Mouse (Mus musculus) heart, adult 2 months (tissue): ENCODE data around the gene Anks1b. TPM values are rescaled to one million over a fixed set of nuclear protein-coding genes. Genes with fewer than 3 reads are reported as not detected.
A peak's percentile ranks its signal among the peaks of the same experiment; 100 is the strongest.

Source experiments
- DNase-seq, 2 experiments: peaks; one replicate each; pipeline ENCODE4 v3.0.0; 2021
- H3K27ac ChIP-seq: fragments of 200-600 bp; 2 replicates; pipeline ENCODE4 v1.8.1; 2022
- H3K27me3 ChIP-seq: fragments of 200-500 bp; 2 replicates; pipeline ENCODE4 v1.6.1; 2012; ENCODE audit warnings: mild to moderate bottlenecking, low read length, inconsistent platforms, mixed read lengths; ENCODE audit not compliant: control insufficient read depth, insufficient read depth
- H3K36me3 ChIP-seq: fragments of 200-500 bp; 2 replicates; pipeline ENCODE4 v1.6.1; 2012; ENCODE audit warnings: low read length, inconsistent platforms; ENCODE audit not compliant: control insufficient read depth, insufficient read depth
- H3K4me1 ChIP-seq: fragments of 200-500 bp; 2 replicates; pipeline ENCODE4 v1.6.1; 2011; ENCODE audit warnings: low read length; ENCODE audit not compliant: control insufficient read depth, insufficient read depth
- H3K4me3 ChIP-seq: fragments of 200-600 bp; 2 replicates; pipeline ENCODE4 v1.8.1; 2022
- H3K79me2 ChIP-seq: fragments of 200-500 bp; replicated peaks from 2 replicates; pipeline ENCODE4 v1.6.1; 2012; ENCODE audit warnings: mild to moderate bottlenecking, inconsistent platforms, low read length, moderate library complexity, mixed read lengths; ENCODE audit not compliant: control insufficient read depth, insufficient read depth
- H3K9ac ChIP-seq: fragments of 200-500 bp; 2 replicates; pipeline ENCODE4 v1.6.1; 2012; ENCODE audit warnings: low read depth, mild to moderate bottlenecking, control low read depth, inconsistent platforms, low read length, mixed read lengths
- CTCF ChIP-seq: fragments of 200-600 bp; IDR thresholded peaks from 2 replicates; pipeline ENCODE4 v1.8.1; 2022; ENCODE audit warnings: antibody characterized with exemption, mild to moderate bottlenecking, moderate library complexity
- EP300 ChIP-seq: fragments of 200-500 bp; IDR thresholded peaks from 2 replicates; pipeline ENCODE4 v1.6.1; 2011; ENCODE audit warnings: low read depth, low read length, control low read depth; ENCODE audit not compliant: insufficient read depth
- POLR2A ChIP-seq: fragments of 200-500 bp; IDR thresholded peaks from 2 replicates; pipeline ENCODE4 v1.6.1; 2011; ENCODE audit warnings: mild to moderate bottlenecking, low read depth, low read length, control low read depth; ENCODE audit not compliant: insufficient read depth
- WGBS: fragments of 180-500 bp; shearing (Covaris S2); methylation state at CpG from one replicate; pipeline ENCODE4 v1.1.7; 2018; 5-methylcytosine and 5-hydroxymethylcytosine counted together
- intact Hi-C: fragments of 180-260 bp; cut with DNase I; formaldehyde crosslinking; loops from one replicate; pipeline ENCODE4 v1.15.1; 2025
- long read RNA-seq: library from polyadenylated mRNA; stranded (forward); transcript quantifications from one replicate; pipeline ENCODE4 v2.0.0, GENCODE M21; 2021
- polyA plus RNA-seq: library from polyadenylated mRNA; depleted of rRNA; stranded (reverse); fragments of >200 nt; gene quantifications from 2 replicates; pipeline ENCODE4 v1.2.3, GENCODE M21; 2012; rRNA removed
- total RNA-seq, 2 experiments: library from RNA; stranded (reverse); gene quantifications; 2 replicates each; pipeline ENCODE4 v1.2.3; 2021

Anks1b gene
- total RNA-seq, result under 1 TPM; 0.16 to 0.52 TPM
- 0.12 and 0.80 TPM in 2 replicates for polyA plus RNA-seq
- long read RNA-seq, partial matches to known transcripts, result 0 of 32 reads
- long read RNA-seq, other reads (novel, unspliced or antisense), result 32 of 32 reads

DNA sequence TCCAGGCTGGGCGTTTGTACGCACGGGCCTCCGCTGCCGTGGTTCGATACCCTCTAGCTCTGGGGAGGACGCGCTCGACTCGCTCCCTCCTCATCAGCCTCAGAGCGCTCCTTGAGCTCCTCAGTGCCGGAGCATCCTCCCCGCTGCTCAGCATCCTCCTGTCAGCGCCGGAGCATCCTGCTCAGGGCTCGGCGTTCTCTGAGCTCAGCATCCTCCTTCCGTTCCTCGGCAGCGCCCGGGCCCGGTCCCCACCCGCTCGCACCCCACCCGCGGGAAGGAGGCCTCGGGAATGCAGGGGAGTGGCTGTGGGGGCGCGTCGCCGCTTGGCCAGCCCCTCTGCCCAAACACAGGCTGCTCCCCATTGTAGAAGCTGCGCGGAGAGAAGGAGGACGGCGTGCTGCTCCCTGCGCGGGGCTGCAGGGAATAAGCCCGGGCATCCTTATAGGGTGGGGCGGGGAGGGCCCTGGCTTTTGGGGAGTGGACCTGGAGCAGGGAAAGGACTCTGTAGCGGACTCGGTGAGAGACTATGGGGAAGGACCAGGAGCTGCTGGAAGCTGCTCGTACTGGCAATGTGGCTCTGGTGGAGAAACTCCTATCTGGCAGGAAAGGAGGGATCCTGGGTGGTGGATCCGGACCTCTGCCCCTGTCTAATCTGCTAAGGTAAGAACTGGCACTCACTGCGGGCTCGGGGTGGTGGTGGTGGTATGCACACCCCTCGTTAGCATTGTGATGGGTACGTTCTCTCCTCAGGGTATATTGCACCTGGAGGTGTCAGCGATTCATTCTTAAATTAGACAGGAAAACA is at the start of gene Anks1b:
Gene Anks1b (plus strand): TSS at position 364 of the 805 bp plus-strand sequence.
- TF ChIP-seq POLR2A (no peak), EP300 (no peak), CTCF (no peak)
- no peaks in the 10 kb centered on the region for H3K36me3 ChIP-seq
- H3K27ac ChIP-seq, result no peak within 1 kb of the TSS
- H3K9ac ChIP-seq, result 0 out of 2 replicates have a peak within 1 kb of the TSS, but pooled peaks have one; percentile 9
- H3K79me2 ChIP-seq, result no peaks in the 10 kb centered on the region
- H3K4me3 ChIP-seq, result peak within 1 kb of the TSS; percentile 36
- H3K27me3 ChIP-seq, result 0 out of 2 replicates have a peak, but pooled peaks cover 3% of the 10 kb centered on the region
- WGBS, result 1% methylated on average over 47 of the region's 48 CpGs
- H3K4me1 ChIP-seq, result no peaks in the 10 kb centered on the region; the same call in 1 of the 2 replicates
- intact Hi-C loops, result no loop called here
- peak; percentile 14 to 31 for DNase-seq

DNA sequence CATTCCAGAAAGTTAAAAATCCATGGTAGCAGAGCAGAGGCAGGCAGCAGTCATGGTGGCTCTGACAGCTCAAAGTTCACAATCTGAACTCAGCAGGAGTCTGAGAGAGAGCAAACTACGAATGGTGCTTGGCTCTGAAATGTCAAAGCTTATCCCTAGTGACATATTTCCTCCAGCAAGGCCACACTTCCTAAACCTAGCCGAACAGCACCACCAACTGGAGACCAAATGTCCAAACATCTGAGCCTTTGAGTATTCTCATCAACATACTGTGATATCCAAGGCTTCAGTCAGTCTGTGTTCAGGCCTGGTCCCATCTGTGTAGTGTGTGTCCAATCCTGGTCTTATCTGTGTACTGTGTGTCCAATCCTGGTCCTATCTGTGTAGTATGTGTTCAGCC is 49.4 kb upstream of the Anks1b start:
- TF ChIP-seq POLR2A (no peak), CTCF (peak; percentile 64)
- peaks cover 3% of the 10 kb centered on the region for H3K36me3 ChIP-seq
- no peaks in the 10 kb centered on the region for H3K79me2 ChIP-seq
- 19% methylated on average over 2 of the region's 2 CpGs for WGBS
- H3K4me1 ChIP-seq, result no peaks in the 10 kb centered on the region; the same call in 1 of the 2 replicates
- H3K27me3 ChIP-seq, result no peaks in the 10 kb centered on the region
- no peak overlapping the region for H3K4me3 ChIP-seq
- peak; percentile 20 to 34 for DNase-seq
- H3K9ac ChIP-seq, result no peak overlapping the region
- no peak overlapping the region for H3K27ac ChIP-seq
- intact Hi-C loops, result loop anchor here (10.0 kb wide), 2 partner anchors 169 to 359 kb away; no protein-coding TSS in a partner anchor

DNA sequence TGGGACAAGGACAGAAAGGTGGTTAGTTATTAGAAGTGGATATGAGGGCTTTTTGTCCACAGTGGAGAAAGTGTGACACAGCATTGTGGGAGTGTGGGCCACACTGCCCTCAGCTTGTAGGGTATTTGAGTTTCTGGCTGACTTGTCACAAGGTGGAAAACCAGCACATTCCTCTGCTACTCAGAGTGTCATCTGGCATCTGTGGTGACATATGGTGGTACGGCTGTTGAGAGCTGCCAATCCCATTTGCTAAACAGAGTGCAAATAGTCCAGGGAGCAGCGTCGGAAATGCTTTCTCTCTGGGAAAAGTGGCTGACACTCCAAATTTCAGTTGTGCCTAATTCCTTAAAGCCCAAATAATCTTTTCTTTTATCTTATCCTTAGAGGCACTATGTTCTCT is 46.4 kb upstream of the Anks1b start:
- H3K36me3 ChIP-seq, result no peaks in the 10 kb centered on the region
- no peak overlapping the region for H3K4me3 ChIP-seq
- no peak for DNase-seq
- H3K27ac ChIP-seq, result no peak overlapping the region
- intact Hi-C loops, result loop anchor here (10.0 kb wide), 2 partner anchors 172 to 362 kb away; no protein-coding TSS in a partner anchor
- H3K79me2 ChIP-seq, result no peaks in the 10 kb centered on the region
- H3K9ac ChIP-seq, result no peak overlapping the region
- WGBS, result 78% methylated on average over 3 of the region's 3 CpGs
- no peaks in the 10 kb centered on the region for H3K4me1 ChIP-seq
- H3K27me3 ChIP-seq, result no peaks in the 10 kb centered on the region
- TF ChIP-seq POLR2A (no peak), EP300 (no peak), CTCF (no peak)

DNA sequence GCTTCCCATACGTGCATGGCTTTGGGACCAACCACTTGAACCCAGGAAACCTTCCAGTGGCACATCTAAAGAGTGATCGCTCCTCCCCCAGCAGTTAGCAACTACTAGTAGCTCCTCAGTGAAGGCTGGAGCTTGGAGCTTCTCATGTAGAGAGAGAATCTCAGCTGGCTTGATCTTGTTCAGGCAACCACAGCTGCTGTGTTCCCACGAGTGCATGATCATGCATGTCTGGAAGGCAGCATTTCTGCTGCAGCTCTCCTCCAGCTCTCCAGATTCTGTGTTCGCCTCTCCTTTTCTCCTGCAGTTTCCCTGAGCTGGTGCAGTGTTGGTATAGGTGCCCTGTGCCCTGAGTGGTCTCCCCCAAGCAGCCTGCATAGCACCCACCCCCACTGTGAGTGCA is 41.0 kb upstream of the Anks1b start:
- no peak overlapping the region for H3K4me3 ChIP-seq
- no peak for TF ChIP-seq EP300
- TF ChIP-seq CTCF, result no peak
- TF ChIP-seq POLR2A, result no peak
- no peaks in the 10 kb centered on the region for H3K27me3 ChIP-seq
- H3K4me1 ChIP-seq, result no peaks in the 10 kb centered on the region
- 59% methylated on average over 4 of the region's 4 CpGs for WGBS
- H3K9ac ChIP-seq, result no peak overlapping the region
- H3K79me2 ChIP-seq, result no peaks in the 10 kb centered on the region
- H3K27ac ChIP-seq, result no peak overlapping the region
- no peaks in the 10 kb centered on the region for H3K36me3 ChIP-seq
- intact Hi-C loops, result no loop called here
- no peak for DNase-seq

DNA sequence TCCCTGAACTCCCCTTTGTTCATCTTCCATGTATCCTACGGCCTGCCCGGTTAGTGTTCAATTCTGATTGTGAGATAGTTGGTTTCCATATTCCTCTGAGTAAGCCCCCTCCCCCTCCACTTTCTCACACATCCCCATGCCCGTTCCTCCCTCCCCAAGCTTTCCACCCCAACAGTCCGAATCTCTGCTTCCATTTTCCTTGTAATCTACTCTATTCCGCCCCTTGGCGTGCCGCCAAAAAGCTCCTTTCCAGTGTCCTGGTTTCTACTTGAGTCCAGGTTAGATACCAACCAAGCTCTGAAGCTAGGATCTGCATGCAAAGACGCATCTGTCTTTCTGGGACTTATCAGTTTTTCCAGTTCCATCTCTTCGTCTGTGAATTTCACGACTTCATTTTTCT is 40.1 kb upstream of the Anks1b start:
- Histone ChIP-seq H3K27me3 (no peaks in the 10 kb centered on the region), H3K9ac (no peak overlapping the region), H3K4me3 (no peak overlapping the region), H3K27ac (no peak overlapping the region), H3K36me3 (no peaks in the 10 kb centered on the region), H3K4me1 (no peaks in the 10 kb centered on the region), H3K79me2 (no peaks in the 10 kb centered on the region)
- DNase-seq, result no peak
- intact Hi-C loops, result no loop called here
- WGBS, result 62% methylated on average over 10 of the region's 10 CpGs
- TF ChIP-seq POLR2A, result no peak
- no peak for TF ChIP-seq CTCF
- no peak for TF ChIP-seq EP300

DNA sequence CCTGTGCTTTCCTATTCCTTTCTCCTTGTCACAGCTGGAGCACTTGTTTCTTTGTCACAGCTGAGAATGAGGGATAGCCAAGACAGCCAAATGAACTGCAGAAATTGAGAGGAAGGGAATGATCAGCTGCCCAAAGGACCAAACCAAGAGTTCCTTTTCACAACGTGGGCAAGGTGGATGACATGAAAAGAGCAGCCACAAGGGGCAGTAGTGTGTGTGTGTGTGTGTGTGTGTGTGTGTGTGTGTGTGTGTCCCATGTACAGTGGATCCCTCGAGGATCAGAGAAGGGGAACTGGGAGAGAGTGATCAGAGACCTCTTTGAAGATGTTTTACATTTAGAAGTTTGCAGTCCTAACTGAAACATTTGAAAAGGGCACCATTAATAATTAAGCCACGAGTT is 35.8 kb upstream of the Anks1b start:
- WGBS, result 40% methylated on average over 3 of the region's 3 CpGs
- Histone ChIP-seq H3K27me3 (no peaks in the 10 kb centered on the region), H3K9ac (no peak overlapping the region), H3K27ac (no peak overlapping the region), H3K4me3 (no peak overlapping the region), H3K4me1 (no peaks in the 10 kb centered on the region), H3K36me3 (no peaks in the 10 kb centered on the region), H3K79me2 (no peaks in the 10 kb centered on the region)
- no peak for DNase-seq
- intact Hi-C loops, result no loop called here
- TF ChIP-seq CTCF (no peak), POLR2A (no peak), EP300 (no peak)
